Mouse (Mus musculus) macrophage (primary cell): ENCODE measurements around the gene Speg. TPM values are rescaled to one million over a fixed set of nuclear protein-coding genes. Genes with fewer than 3 reads are reported as not detected.

Source experiments
- H3K27ac ChIP-seq: fragments of 350-480 bp; formaldehyde crosslinking; 2 replicates; pipeline ENCODE4 v1.9.0; 2021
- H3K36me3 ChIP-seq: fragments of 350-480 bp; formaldehyde crosslinking; 2 replicates; pipeline ENCODE4 v1.9.0; 2021; ENCODE audit errors: inconsistent target
- H3K4me3 ChIP-seq: fragments of 350-480 bp; formaldehyde crosslinking; 2 replicates; pipeline ENCODE4 v1.9.0; 2021; ENCODE audit errors: inconsistent target
- H3K79me2 ChIP-seq: fragments of 350-480 bp; formaldehyde crosslinking; 2 replicates; pipeline ENCODE4 v1.9.0; 2021; ENCODE audit errors: inconsistent target
- WGBS: methylation state at CpG from one replicate; pipeline ENCODE4 v1.1.7; 2026; ENCODE audit warnings: inconsistent platforms; ENCODE audit not compliant: missing documents; 5-methylcytosine and 5-hydroxymethylcytosine counted together
- polyA plus RNA-seq: library from polyadenylated mRNA; stranded (reverse); fragments of 250-400 nt; gene quantifications from 3 replicates; pipeline ENCODE4 v1.2.4, GENCODE M21; 2018; ENCODE audit warnings: inconsistent platforms

Speg gene
- polyA plus RNA-seq, 1 experiment from 2014 or later = 98.9 TPM

DNA sequence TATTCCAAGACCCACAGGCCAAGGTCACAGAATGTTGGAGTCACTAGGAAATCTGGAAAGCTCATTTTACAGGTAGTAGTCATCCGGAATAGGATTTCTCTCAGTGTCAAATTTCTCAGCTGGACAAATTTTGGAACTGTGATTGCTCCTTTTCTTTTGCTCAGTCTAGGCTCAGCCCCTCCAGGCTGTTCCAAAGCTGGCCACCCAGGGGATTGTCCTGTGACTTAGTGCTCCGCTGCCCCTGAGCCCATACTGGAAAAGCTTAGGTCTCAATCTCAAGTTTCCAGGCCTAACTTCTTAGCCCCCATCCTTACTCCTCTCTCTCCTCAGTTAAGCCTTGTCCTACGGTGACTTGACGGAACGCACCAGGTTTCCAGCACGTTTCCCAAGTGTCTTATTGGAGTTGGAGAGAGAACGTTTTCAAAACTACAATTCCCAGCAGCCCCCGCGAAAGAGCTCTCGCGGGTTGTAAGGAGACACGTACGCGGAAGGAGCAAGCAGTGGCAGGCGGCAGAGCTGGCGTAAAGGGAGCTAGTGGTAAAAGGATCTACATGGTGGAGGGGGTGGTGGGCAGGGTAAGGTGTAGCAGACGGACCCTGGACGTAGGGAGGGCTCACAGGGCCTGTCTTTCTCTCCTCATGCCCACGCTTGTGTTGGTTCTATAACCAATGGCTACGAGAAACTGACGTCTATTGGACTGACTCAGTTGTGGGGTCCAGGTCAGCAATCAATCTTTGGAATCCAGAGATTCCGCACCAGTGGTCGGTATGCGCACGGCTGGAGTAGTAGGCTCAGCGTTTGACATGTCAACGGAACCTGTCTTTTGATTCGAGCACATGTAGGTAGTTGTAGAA, 60.6 kb downstream of the Speg start, which contains the start of gene Gmppa:
TSS of gene Gmppa (plus strand) at position 456 of the 854 bp plus-strand sequence.
- peaks cover 16% of the 10 kb centered on the region; the same call in 1 of the 2 replicates for H3K36me3 ChIP-seq
- peak within 1 kb of the TSS; percentile 48 for H3K27ac ChIP-seq
- H3K79me2 ChIP-seq = no peaks in the 10 kb centered on the region
- H3K4me3 ChIP-seq = peak within 1 kb of the TSS; percentile 97
- WGBS = 7% methylated on average over 28 of the region's 28 CpGs

DNA sequence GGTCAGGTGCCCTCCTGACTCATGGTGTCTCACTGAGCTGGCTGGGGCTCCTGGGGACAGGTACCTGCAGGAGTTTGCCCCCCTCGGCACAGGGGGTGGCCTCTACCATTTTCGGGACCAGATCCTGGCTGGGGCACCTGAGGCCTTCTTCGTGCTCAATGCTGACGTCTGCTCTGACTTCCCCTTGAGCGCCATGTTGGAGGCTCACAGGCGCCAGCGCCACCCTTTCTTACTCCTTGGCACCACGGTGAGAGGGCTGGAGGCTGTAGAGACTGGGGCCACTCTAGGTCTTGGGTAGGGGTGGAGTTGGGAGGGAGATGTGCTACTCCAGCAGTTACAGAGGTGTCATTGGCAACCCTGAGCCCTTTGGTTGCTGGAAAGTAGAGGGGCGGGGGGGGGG, 63.7 kb downstream of the Speg start:
- no peak overlapping the region for H3K4me3 ChIP-seq
- no peak overlapping the region for H3K27ac ChIP-seq
- 93% methylated on average over 6 of the region's 9 CpGs for WGBS
- H3K36me3 ChIP-seq = peaks cover 38% of the 10 kb centered on the region; the same call in 1 of the 2 replicates
- no peaks in the 10 kb centered on the region for H3K79me2 ChIP-seq

DNA sequence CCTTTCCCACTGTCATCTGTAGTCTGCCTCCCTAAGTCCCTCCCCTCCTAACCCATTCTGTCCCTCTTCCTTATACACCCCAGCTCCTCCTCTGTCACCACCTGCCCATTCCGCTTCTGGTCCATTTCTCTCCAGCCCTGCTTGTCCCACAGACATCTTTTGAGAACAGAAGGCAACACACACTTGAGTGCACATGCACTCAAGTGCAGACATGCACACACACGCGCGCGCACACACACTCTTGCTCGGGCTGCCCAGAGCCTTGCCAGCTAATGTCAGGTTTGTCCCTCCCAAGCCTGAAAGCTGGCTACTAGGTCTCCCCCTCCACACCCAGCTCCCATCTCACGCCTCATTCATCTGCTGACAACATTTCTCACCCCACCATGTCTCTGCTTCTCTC, 65.6 kb downstream of the Speg start:
- WGBS = 99% methylated on average over 7 of the region's 7 CpGs
- no peaks in the 10 kb centered on the region for H3K79me2 ChIP-seq
- peaks cover 38% of the 10 kb centered on the region; the same call in 1 of the 2 replicates for H3K36me3 ChIP-seq
- H3K27ac ChIP-seq = no peak overlapping the region
- H3K4me3 ChIP-seq = no peak overlapping the region

DNA sequence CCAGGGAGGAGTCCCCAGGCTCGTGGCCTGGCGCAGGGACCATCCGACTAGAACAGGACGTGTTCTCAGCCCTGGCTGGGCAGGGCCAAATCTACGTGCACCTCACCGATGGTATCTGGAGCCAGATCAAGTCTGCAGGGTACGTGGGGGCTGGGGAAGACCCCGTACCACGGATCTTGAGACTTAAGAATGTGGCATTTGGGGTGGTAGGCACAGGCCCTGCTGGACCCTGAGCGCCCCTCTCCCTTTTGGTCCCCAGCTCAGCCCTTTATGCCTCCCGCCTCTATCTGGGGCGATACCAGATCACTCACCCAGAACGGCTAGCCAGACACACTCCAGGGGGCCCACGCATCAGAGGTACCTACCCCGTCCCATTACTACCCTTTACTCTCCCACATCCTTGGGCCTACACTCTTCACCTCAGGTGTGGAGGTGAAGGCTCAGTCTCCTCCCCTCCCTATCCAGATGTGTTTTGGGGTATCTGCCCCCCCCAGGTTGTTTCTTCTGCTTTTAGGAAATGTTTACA, 66.4 kb downstream of the Speg start:
- Histone ChIP-seq H3K27ac (no peak overlapping the region), H3K36me3 (peaks cover 38% of the 10 kb centered on the region; the same call in 1 of the 2 replicates)
- WGBS = 96% methylated on average over 13 of the region's 15 CpGs

DNA sequence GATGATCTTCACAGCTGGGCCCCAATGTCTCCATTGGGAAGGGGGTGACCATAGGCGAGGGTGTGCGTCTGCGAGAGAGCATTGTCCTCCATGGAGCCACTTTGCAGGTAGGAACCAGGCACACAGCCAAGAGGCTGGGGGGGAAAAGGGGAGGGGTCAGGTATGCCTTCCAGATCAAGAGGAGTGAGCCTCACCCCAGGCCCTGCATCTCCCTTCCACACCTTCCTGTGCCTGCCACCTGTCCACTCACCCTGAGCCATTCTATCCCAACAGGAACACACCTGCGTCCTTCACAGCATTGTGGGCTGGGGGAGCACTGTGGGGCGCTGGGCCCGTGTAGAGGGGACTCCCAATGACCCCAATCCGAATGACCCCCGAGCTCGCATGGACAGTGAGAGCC, 67.1 kb downstream of the Speg start:
- WGBS = 93% methylated on average over 9 of the region's 9 CpGs
- H3K36me3 ChIP-seq = peaks cover 38% of the 10 kb centered on the region; the same call in 1 of the 2 replicates
- no peaks in the 10 kb centered on the region for H3K79me2 ChIP-seq
- no peak overlapping the region for H3K27ac ChIP-seq
- H3K4me3 ChIP-seq = no peak overlapping the region

More for the DNA sequence above, 66.4 kb downstream of the Speg start:
- H3K4me3 ChIP-seq = no peak overlapping the region
- H3K79me2 ChIP-seq = no peaks in the 10 kb centered on the region

DNA sequence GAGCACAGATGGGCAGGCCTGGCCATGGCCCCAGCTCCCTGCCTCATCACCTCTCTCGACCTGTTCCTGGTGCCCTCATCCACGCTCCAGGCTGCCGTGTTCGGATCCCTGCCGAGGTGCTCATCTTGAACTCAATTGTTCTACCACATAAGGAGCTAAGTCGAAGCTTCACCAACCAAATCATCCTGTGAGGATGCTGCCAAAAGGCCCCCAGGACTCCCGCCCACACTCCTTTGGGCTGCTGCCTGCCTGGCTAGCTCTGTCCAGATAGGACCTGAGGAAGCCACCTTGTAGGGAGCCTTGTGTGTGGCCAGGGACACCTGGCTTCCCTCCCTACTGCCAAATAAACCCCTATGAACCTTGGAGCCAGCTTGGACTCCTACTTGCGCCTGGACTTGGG, 67.7 kb downstream of the Speg start:
- WGBS = 96% methylated on average over 7 of the region's 8 CpGs
- Histone ChIP-seq H3K27ac (no peak overlapping the region), H3K4me3 (no peak overlapping the region), H3K79me2 (no peaks in the 10 kb centered on the region), H3K36me3 (peaks cover 38% of the 10 kb centered on the region; the same call in 1 of the 2 replicates)

DNA sequence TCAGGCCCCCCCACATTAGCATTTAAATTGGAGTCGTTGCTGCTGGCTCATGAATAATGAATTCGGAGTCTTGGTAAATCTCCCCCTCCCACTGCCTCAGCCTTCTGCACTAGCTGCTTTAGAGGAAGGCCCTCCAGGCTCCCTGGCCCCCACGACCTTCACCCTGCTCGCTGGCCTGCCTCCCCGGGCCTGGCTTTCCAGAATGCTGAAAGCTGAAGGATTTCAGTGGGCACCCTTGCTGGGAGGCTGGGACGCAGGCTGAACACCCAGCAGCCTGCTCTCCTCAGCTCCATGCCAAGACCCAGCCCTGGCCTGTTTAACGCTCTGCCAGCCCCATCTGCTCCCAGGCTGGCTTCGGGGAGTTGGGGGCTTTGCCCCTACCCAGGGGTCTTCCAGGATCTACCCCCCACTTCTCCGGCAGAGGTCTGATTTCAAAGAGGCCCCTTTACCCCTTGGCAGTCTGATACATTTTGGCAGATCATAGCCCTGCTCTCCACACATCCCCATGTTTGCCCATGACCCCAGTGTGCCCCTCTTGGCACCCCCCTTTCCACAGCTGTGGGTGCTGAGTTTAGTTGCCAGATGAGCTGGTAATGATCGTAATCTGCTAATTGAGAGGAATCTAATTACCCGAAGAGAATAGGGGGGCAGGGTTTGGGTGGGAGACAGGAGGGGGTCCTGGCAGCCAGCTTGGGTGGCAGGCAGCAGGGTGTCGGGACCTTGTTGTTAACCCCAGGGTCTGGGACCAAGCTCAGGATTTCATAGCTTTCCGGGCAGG, 68.3 kb downstream of the Speg start:
- Histone ChIP-seq H3K4me3 (no peak overlapping the region), H3K79me2 (no peaks in the 10 kb centered on the region), H3K36me3 (peaks cover 38% of the 10 kb centered on the region; the same call in 1 of the 2 replicates), H3K27ac (no peak overlapping the region)
- 76% methylated on average over 13 of the region's 13 CpGs for WGBS

DNA sequence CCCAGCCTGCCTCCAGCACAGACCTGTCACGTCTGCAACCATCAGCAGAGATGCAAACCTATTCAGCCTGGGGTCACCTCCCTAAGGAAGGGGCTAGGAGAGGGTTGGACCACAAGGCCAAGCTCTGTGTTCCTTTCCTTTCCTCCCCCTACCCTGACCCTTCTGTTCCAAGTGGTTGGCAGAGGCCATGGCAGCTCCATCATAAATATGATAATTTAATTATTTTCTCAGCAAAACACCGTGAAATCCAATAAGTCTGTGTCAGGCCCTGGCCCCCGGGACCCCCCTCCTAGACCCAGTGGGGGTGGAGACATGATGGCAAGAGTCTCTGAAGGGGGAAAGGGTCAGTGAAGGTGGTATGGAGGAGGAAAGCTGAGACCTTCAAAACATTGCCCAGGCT, 69.1 kb downstream of the Speg start:
- Histone ChIP-seq H3K79me2 (no peaks in the 10 kb centered on the region), H3K4me3 (no peak overlapping the region), H3K36me3 (peaks cover 36% of the 10 kb centered on the region; the same call in 1 of the 2 replicates), H3K27ac (no peak overlapping the region)
- 69% methylated on average over 3 of the region's 3 CpGs for WGBS

DNA sequence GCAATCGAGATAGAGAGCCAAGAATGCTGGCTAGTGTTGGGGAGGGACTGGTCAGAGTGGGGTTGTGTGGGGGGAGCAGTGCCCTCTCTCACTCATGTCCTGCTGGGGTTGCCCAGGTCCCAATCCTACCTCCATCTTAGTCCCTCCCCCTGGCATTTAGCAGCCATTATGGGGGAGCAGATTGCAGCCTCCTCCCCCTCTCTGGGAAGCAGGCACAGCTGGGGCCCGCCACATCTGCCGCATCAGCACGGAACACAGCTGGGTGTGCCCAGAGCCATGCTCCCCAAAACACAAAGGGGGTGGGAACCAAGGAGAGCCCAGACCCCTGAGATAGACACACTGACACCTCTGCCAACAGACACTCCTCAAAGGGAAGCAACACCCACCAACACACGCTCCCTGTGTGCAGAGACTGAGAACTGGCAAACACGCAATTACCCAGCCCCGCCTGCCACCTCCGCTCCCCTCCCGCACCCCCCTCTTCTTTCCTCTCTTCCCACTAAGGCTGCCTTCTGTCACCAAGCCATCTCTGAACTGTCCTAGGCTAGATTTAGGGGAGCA, 70.1 kb downstream of the Speg start:
- WGBS = 19% methylated on average over 9 of the region's 9 CpGs
- H3K27ac ChIP-seq = no peak overlapping the region
- H3K79me2 ChIP-seq = no peaks in the 10 kb centered on the region
- no peak overlapping the region for H3K4me3 ChIP-seq
- peaks cover 26% of the 10 kb centered on the region; the same call in 1 of the 2 replicates for H3K36me3 ChIP-seq

DNA sequence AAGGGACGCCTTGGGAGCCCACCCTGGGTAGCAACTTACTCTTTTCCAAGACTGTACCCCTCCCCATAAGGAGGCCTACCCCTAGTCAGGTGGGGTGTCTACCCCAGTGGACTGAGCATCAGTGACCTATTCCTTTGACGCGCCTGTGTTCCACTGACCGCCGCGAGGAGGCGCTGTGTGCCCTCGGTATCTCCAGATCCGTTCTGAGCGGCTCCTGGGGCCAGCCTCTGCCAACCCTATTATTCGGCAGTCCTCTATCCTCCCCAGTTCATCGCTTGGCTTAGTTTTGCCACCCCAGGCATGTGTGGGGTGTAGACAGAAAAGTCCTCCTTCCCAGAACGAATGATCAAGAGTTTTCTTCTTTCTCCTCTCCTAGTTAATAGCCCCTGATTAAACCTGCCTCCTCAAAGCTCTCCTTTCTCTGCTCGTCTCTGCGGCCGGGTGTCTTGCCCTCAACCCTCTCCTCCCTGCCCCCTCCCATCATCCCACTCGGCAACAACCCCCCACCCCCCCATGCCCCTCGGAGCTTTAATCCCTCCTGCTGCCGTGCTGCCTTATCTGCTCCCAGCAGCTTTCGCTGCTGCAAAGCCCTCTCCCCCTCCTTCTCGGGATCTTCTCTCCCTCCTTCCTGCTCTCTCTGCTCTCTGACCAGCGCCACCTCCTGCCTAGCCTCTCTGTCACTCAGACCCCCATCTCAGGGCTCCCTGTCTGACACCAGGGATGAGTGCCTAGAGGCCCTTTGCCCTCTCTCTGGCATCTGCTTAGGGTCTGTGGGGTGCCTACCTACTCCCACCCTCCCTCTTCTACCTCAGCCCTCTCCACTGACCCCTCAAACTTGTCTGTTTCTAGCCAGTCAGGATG, 70.9 kb downstream of the Speg start:
- H3K36me3 ChIP-seq = peaks cover 19% of the 10 kb centered on the region; the same call in 1 of the 2 replicates
- WGBS = under 1% methylated on average over 20 of the region's 22 CpGs
- H3K79me2 ChIP-seq = no peaks in the 10 kb centered on the region
- no peak overlapping the region for H3K27ac ChIP-seq
- H3K4me3 ChIP-seq = no peak overlapping the region

DNA sequence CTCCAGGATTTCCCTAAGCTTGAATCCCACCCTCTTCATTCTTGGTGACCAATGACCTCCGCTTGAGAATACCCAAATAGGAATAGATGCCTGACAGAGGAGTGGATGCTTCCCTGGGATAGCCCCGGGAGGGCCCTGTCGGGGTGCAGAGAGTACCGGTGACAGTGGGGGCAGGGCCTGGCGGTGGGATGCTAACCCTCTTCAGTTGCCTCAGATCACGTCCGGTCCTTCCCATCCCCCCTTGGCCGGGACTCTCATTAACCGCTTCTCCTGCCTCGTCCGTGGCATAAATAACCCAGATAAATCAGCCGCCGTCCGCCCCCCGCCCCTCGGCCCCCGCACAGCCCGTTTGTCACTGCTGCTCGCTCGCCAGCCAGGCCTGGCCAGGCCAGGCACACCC, 71.6 kb downstream of the Speg start:
- Histone ChIP-seq H3K27ac (no peak overlapping the region), H3K79me2 (no peaks in the 10 kb centered on the region), H3K36me3 (peaks cover 12% of the 10 kb centered on the region; the same call in 1 of the 2 replicates), H3K4me3 (no peak overlapping the region)
- WGBS = 3% methylated on average over 20 of the region's 20 CpGs

DNA sequence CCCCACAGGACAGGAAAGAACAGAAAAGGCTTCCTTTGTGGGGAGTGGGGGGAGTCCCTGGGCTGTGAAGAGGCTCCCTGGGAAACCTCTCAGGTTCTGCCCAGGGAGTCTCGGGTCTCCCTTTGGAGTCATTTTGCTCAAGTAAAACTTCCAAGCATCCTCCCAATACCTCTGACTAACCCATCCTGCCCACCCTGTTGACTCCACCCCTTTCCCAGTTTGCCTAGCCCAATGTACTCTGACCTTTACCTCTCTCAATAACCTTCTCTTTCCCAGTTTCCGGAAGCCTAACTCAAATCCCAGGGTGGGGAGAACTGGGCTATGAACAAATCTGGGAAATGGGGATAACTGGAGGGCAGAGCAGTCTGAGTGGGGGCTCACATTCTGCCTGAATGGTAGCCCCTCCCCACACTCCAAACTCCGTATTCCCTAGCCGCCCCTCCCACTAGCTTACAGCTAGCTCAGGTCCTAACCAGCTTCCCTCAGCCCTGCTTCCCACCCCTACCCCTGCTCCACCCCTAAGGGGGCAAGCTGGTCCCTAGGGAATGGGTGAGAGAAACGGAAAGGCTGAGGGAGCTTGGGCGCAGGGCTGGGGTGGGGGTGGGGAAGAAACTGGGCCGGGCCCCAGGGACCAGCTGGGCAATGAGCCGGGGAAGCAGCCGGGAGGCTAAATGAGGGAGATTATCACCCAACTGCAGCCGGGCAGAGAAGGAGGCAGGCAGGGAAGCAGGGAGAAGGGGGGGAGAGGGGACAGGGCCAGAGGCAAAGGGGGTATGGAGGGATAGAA, 72.4 kb downstream of the Speg start:
- WGBS = 5% methylated on average over 10 of the region's 10 CpGs
- H3K79me2 ChIP-seq = no peaks in the 10 kb centered on the region
- H3K36me3 ChIP-seq = peaks cover 4% of the 10 kb centered on the region; the same call in 1 of the 2 replicates
- H3K27ac ChIP-seq = no peak overlapping the region
- H3K4me3 ChIP-seq = no peak overlapping the region

DNA sequence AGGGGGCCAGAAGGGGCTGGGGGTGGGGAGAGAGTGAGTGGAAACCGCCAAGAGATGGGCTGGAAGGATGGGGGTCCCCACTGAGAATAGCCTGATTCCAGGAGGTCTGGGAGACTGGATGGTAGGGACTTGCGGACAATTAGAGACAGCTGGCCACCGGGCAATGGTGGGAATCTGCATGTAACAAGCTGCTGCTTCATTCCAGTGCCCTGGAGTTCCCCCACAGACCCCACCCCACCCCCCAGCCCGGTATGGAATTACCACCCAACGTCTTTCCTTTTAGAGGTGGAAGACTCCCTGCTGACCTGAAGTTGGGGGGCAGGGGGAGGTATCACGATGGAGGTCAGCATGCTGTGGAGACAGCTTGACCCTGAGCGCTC, 72.9 kb downstream of the Speg start:
- Histone ChIP-seq H3K27ac (no peak overlapping the region), H3K4me3 (no peak overlapping the region), H3K36me3 (no peaks in the 10 kb centered on the region), H3K79me2 (no peaks in the 10 kb centered on the region)
- 7% methylated on average over 7 of the region's 7 CpGs for WGBS
